Mouse (Mus musculus) left cerebral cortex, adult 9 months (tissue): ENCODE measurements at regions not wholly inside any gene's neighbourhood (a gene's known extent, or its start where the extent isn't known, plus 50 kb on each side); places are given as distances from the start of the nearest gene placed in this dataset.

Source experiments
- DNase-seq, 2 experiments: peaks; one replicate each; pipeline ENCODE4 v3.0.0; 2022; ENCODE audit warnings: low spot score in 2 of 2

DNA sequence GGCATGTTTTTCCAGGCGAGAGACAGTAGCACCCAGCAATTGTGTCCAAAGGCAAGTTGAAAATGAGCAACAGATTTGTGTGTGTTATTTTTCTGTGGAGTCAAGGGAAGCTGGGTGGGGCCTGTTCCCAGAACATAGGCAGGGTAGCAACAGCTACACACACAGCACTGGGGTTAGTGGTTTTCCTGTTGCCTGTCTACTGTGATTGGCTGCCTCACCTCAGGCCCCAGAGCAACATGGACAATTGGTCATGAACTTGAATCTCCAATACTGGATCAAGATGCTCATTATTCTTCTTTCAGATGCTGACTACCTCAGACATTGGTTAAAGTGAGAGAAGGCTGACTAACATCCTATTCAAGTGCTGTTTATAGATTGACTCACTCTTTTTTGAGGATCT, 188.9 kb downstream of the Gm5426 start:
- no peak for DNase-seq

DNA sequence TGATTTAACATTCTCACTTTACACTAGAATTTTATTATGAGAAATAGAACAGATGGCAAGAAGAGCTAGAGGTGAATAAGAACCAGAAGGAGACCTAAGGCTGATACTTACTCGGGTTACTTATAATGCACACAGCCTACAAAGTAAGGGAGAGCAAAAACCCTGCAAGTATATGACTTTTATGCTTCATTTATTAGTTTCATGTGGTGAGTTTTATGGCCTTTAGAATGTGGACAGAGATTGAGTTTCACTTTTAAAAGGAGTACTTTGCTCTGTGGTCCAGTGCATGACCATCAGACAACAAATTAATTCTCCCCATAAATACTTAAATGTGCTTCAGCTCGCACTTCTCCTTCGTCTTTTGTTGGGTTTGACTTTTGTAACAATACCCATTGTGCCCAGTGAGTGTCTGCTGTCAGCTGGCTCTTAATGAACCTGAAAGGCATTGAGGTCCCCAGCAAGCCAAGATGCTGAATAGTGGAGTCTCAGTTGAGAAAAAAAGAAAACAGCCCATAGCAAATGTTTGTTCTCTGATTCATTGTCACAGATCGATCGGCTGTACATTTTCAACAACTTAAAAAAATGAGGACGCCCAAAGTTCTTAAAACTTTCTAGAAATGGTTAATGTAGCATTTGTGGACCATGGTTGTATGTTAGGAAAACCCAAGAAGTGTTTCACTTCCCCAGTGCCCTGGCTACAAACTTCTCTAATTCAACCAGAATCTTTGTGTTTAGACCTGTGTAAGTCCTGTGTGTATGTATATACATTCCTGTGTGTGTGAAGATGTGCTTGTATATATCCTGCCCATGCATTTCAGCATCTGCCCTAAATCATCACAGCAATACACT, 194.5 kb downstream of the Gm5426 start:
- no peak for DNase-seq

DNA sequence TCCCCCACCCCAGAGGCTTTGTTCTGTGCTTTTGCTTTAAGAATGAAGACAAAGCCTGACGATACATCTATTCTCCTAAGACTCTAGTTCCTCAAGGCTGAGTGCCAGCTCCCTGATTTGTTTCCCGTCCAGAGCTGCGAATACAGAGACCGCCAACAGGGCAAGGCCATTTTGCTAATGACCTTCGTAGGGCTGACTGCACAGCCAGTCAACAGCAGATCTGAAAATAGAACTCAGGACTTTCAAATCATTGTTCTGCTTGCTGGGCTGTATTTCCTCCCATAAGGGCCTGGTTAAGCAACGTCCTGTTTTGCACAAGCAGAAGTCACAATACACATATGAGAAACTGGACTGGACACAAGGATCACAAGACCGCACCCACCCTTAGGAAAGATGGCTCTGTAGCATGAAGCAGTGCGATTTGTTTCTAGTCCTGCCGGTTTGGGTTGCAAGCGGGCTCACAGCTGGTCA, 196.4 kb downstream of the Gm5426 start:
- DNase-seq = peak; percentile 38 to 48

DNA sequence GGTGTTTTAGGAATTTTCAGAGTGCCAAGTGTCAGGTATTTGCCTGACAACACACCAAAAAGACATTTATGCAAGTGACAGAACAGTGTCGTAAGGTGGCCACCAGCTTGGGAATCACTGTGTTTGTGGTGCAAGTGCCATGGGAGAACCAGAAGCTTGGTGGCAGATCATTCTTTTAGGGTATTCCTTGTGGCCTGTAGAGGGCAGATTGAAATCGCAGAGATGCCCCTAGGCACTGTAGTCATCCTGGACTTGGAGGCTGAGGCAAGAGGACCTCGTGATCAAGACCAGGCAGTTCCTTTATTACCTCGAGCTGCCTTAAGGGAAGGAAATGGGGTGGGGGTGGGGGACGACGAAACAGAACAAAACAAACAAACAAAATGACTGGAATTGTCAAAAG, 196.8 kb downstream of the Gm5426 start:
- DNase-seq = peak in 1 of 2 experiments; percentile 28

DNA sequence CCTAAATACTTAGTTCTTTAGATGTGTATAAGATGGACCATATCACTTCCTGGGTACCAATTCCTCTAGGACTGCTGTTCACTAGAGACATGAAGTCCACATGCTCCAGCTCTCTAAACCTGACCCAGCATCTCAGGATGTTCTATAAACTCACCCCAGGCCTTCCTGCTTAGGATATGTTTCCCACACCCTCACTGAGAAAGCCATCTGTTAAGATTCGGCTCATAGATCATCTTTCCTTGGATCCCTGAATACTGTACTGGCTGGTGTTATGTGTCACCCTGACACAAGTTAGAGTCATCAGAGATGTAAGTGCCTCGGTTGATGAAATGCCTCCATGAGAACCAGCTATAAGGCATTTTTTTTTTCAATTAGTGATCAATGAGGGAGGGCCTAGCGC, 199.9 kb downstream of the Gm5426 start:
- DNase-seq = no peak

DNA sequence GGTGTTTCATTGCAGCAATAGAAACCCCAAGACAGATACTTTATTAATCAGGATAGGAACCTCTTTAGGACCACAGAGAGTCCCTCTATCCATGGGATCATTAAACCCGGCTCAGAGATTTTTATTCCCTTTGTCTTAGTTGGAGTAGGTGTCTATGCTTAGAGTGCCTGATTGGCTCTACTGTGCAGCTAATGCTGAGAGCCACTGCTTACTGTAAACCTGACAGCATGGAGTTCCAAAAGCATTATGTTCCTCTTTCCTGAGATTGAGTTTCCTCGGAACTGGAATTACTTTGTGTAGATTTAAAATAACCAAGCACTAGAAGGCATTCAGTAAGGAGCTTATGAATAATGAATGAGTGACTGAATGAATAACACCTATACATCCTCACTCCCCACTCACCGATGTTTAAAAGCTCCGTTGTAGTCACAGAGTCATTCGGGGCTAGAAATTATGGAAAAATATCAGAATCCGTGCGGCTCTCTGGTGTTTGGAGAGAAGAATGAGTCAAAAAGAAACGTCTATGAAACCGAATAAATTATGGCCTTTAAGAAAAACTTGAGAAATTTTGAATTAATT, 200.8 kb downstream of the Gm5426 start:
- no peak for DNase-seq

- DNase-seq = no peak
These were observed 201.6 kb downstream of the Gm5426 start for GRCm38 (mm10) chr10:96337797-96338608.

- no peak for DNase-seq
These were observed 202.2 kb downstream of the Gm5426 start for GRCm38 (mm10) chr10:96338609-96338978.

DNA sequence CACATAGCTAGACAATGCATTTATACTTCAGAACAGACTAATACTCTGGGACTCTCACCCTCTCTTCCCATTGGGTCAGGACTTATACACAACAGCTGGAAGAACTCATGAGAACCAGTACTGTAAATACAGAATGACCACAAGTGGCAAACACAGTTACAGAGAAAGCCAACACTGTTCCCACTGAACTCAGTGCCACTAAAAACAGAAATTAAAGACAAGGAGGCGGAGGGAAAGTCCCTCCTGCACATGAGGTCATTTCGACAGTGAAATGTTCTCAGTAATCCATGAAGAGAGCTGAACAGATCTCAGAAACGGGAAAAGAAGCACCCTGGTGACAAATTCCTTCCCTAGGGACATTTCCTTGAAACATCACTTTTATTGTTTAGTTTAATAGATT, 206.1 kb downstream of the Gm5426 start:
- DNase-seq = no peak

- DNase-seq = no peak
These were observed 207.3 kb downstream of the Gm5426 start for GRCm38 (mm10) chr10:96343666-96344065.

GRCm38 (mm10) chr10:96350692-96351091, 214.3 kb downstream of the Gm5426 start:
- DNase-seq = no peak

DNA sequence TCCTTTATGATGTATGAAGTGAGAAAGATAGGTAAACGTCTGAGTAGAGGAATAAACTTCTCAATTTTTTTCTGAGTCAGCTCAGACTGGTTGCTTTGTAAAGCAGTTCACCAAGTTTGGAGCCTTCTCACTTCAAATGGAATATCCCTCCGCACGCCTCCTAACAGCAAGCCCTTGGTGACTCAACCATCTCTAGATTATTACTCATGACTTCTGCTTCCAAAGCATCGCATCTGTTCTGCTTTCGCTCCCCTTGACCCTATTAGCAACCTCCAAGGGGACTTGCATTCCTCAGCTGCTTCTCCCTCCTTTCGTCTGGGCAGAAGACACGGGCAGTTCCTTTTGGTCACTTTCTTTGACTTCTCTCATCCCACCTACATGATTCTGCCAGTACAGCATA, 214.9 kb downstream of the Gm5426 start:
- no peak for DNase-seq

DNA sequence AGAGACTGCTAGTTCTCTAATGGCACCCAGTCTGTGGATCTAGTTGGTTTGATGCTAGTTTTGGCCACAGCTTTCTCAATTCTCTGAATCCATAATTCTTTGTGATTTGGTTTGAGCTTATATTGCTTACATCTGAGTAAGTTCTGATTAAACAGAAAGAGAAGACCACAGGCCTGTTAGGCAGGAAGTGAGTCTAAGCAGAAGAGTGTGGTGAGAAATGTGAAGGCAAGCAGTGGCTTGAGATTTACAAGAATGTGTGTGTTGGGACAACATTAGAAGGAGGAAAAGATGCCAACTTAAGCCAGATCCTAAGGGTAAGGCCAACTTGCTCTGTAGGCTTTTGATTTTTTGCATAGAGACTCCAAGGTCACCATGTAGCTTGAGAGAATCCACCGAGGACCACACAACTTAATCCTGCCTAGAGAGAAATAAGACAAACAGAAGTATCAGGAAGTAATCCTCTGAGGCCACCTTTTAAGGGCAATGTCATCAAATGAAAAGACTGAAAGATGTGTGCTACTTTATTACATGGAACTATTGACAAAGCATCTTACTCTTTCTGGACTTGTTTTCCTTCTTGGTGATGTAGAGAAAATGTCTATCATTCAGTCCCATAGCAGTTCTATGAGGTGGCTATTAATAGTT, 220.7 kb downstream of the Gm5426 start:
- DNase-seq = no peak

- DNase-seq = no peak
These were observed 221.2 kb downstream of the Gm5426 start for GRCm38 (mm10) chr10:96357632-96358031.

GRCm38 (mm10) chr10:96358984-96359383, 222.6 kb downstream of the Gm5426 start:
- DNase-seq = no peak

DNA sequence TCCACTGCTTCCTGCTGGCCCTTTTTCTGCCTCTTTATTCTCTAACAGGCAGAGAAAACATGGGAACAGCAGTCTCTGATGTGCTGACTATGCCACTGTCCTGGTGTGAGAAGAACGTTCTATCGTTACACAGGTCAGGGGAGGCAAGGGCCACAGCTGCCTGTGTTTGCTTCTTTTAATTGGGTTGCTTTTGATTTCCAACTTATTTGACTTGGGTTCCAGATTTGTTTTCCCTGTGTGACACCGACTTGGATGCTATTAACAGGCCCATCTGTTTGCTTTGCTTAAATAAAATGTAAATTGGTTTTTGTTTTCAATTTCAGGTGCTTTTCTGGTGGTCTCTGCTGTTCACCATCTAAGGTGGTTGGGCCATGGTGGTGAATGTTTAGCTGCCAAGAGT, 225.8 kb downstream of the Gm5426 start:
- no peak for DNase-seq

DNA sequence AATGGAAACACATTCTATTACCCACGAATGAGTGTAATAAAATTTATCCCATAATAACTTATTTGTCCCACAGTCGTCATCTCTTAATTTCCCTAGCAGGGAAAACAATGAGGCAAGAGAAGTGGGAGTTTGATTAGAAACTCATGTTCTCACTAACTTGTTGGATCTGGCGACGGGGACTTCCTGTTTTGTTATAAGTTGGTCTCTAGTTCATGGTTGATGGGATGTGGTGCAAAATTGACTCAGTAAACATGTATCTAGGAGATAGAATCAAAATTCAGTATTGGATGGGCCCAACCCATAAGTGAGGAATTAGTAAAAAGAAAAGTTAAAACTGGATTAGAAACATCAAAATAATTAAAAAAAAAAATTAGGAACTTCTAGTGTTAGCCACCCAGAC, 227.5 kb downstream of the Gm5426 start:
- no peak for DNase-seq

- no peak for DNase-seq
These were observed 228.7 kb downstream of the Gm5426 start for GRCm38 (mm10) chr10:96365101-96365500.

DNA sequence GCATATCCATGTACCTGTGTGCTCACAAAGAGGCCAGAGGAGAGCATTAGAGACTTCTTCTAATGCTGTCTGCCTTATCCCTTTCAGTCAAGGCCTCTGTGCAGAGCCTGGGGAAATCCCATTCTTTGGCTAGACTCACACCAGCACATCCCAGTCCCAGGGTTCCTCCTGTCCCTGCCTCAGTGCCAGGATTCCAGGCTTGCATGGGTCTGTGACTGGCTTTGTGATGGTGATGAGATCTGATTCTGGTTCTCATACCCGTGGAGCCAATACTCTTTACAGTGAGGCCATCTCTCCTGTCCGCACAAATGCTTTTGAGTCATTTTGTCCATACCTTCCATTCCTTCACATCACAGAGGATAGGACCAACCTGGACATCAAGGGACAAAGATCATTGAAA, 230.5 kb downstream of the Gm5426 start:
- DNase-seq = no peak

DNA sequence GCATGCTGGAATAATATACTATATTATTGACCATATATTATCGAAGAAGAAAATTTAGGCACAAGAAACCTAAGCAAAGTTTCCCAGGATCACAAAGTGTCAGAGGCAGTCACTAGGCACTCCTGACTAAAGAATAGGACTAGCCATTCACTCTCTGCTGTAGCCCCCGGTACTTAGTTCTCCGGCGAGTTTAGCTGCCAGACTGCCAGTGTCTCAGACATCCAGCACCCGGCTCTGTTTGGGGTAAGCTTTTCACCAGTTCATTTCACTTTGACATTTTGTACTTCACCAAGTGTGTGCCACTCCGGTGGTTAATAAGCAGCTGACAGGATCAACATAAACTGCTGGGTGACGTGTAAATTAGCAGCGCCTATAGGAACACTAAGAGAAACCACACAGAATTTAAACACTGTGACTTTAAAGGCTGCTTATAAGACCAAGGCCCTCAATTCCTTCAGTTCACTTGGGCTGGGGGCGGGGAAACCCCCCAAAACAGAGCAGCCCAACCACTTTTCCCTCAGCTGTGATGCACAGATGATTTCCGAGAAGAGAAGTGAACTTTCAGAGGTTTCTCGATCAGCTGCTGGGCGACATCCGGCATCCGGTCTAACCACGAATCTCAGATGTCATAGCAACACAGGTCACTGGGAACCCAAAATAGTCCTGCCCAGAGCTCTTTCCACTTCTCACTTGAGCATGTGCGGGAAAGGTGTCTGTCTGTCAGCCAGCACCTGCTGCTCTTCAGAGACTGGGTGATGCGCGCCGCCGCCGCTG, 234.3 kb downstream of the Gm5426 start:
- peak in 1 of 2 experiments; percentile 40 for DNase-seq

DNA sequence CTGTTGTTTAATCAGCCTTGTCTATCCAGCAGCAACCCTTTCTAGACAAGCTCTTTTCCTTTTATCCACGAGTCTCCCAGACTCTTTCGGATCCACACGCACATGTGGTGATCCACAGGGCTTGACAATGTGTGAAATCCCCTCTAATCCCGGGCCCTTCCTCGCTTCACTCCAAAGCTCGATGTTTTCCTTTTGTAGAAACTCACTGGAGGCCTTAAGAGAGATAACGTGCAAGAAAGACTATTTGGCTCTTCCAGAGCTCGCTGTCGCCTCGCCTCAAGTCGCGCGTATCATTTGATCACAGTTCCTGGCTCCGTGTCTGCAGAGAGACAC, 234.9 kb downstream of the Gm5426 start:
- DNase-seq = no peak
